In the genomic region with DNA sequence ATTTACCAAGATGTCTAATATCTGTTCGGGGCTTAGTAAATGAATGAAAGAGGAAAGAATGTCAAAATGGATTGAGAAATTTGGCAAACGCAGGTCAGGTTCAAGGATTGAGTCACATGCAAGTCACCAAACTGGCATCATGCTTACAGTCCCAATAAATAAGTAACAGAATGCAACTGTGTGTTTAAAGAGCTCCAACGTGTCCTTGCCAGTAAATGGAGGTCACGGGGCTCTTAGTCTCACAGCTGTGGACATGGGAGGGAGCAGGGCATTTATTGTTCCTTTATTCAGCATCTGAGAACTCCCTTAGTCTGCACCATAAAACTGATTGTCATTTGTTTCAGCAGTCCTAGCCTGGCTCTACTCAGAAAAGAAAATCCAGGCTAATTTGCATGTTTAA, we compare ENCODE assay signal across 17 mouse cellular contexts.
DNase-seq lines count a peak whose midpoint lies in the region; ATAC-seq and TF ChIP-seq lines count a peak whose summit lies in the region.
"Had no signal": no experiment of that assay in that cellular context is flagged by ENCODE, and none has a peak within 500 bp of the region (broad histone marks: within the 10 kb centered on the region; RNA-seq: fewer than 3 reads in every experiment).

No protein-coding gene starts in this region.

- H3K27ac ChIP-seq in liver, adult 2 months (replicated peaks; ENCODE audit: insufficient read depth, low read depth, low read length) = no peak overlapping the region
- no peak overlapping the region for H3K27ac ChIP-seq in liver, embryonic 11.5 days (ENCODE audit: low read depth, low read length)
- H3K27ac ChIP-seq: embryonic facial prominence, embryonic 15.5 days; forebrain, embryonic 13.5 days; hindbrain, embryonic 10.5 days; liver, embryonic 12.5 days had no signal

- peak; percentile 23 to 79 for DNase-seq in adrenal gland, adult (ENCODE audit: inconsistent age in 2 of 2, low spot score in 1 of 2)
- DNase-seq in adrenal gland, adult 18-20 months (ENCODE audit: low spot score in 2 of 2) = no peak
- DNase-seq in liver, adult 2 months (ENCODE audit: extremely low read depth, low read depth, low spot score) = peak; percentile 99
- no peak for DNase-seq in liver, embryonic 11.5 days (ENCODE audit: low spot score)
- DNase-seq in kidney, adult 18-20 months = peak; percentile 33
- DNase-seq in kidney, postnatal 25 days = peak; percentile 55 to 72
- no peak for DNase-seq in right cerebral cortex, postnatal 36 days (ENCODE audit: low spot score in 2 of 2)
- DNase-seq in urinary bladder, postnatal 25 days (ENCODE audit: low spot score) = no peak
- DNase-seq: retina, postnatal 1 day; thymus, postnatal 25 days had no signal

- no peaks in the 10 kb centered on the region for H3K27me3 ChIP-seq in liver, adult 2 months (ENCODE audit: control insufficient read depth, insufficient read depth, low read length)
- no peaks in the 10 kb centered on the region for H3K27me3 ChIP-seq in liver, embryonic 11.5 days (replicated peaks; ENCODE audit: control insufficient read depth, insufficient read depth, low read length)
- H3K27me3 ChIP-seq: CH12.LX; embryonic facial prominence, embryonic 15.5 days; liver, embryonic 12.5 days had no signal

- no peak for ATAC-seq in liver, embryonic 11.5 days (replicated peaks; ENCODE audit: low FRiP score)
- ATAC-seq: activated CD4-positive, CD25-positive, alpha-beta regulatory T cell, adult 4 months; forebrain, embryonic 13.5 days; inflammation-experienced regulatory T-cells, adult 6 months; liver, embryonic 12.5 days had no signal

- no peak for TF ChIP-seq CTCF in liver, adult 2 months (IDR thresholded peaks at IDR 0.05; ENCODE audit: low read depth, low read length)

- H3K4me3 ChIP-seq in liver, adult 2 months (ENCODE audit: insufficient read depth, low read depth, low read length) = no peak overlapping the region
- no peak overlapping the region for H3K4me3 ChIP-seq in liver, embryonic 11.5 days (ENCODE audit: low read depth, low read length)
- H3K4me3 ChIP-seq: embryonic facial prominence, embryonic 15.5 days; forebrain, embryonic 13.5 days; hindbrain, embryonic 10.5 days; liver, embryonic 12.5 days had no signal

- no peaks in the 10 kb centered on the region for H3K79me2 ChIP-seq in liver, adult 2 months (ENCODE audit: control insufficient read depth, insufficient read depth, low read length)

- 11% methylated on average over 4 of the region's 4 CpGs for WGBS in liver, adult 2 months
- WGBS in liver, embryonic 11.5 days = 66% methylated on average over 4 of the region's 4 CpGs

- no peaks in the 10 kb centered on the region for H3K36me3 ChIP-seq in liver, adult 2 months (ENCODE audit: control insufficient read depth, insufficient read depth, low read length)
- no peaks in the 10 kb centered on the region for H3K36me3 ChIP-seq in liver, embryonic 11.5 days (ENCODE audit: control insufficient read depth, insufficient read depth, low read length)
- H3K36me3 ChIP-seq: embryonic facial prominence, embryonic 15.5 days; hindbrain, embryonic 10.5 days; liver, embryonic 12.5 days had no signal

- no peak overlapping the region for H3K9ac ChIP-seq in liver, adult 2 months (ENCODE audit: low read depth, low read length)
- no peak overlapping the region for H3K9ac ChIP-seq in liver, embryonic 11.5 days (ENCODE audit: low read depth, low read length)
- H3K9ac ChIP-seq: embryonic facial prominence, embryonic 15.5 days; forebrain, embryonic 13.5 days; liver, embryonic 12.5 days had no signal

- TF ChIP-seq POLR2A in liver, adult 2 months (IDR thresholded peaks at IDR 0.05; ENCODE audit: extremely low read depth, insufficient read depth, low read length) = no peak

- no peak overlapping the region for H3K4me2 ChIP-seq in liver, embryonic 11.5 days
- H3K4me2 ChIP-seq: embryonic facial prominence, embryonic 15.5 days; forebrain, embryonic 13.5 days; liver, embryonic 12.5 days had no signal

- peaks cover 6% of the 10 kb centered on the region; the same call in 1 of the 2 replicates for H3K4me1 ChIP-seq in liver, adult 2 months (ENCODE audit: control insufficient read depth, insufficient read depth, low read length)
- no peaks in the 10 kb centered on the region for H3K4me1 ChIP-seq in liver, embryonic 11.5 days (replicated peaks; ENCODE audit: control insufficient read depth, insufficient read depth, low read length)
- H3K4me1 ChIP-seq: embryonic facial prominence, embryonic 15.5 days; forebrain, embryonic 13.5 days; hindbrain, embryonic 10.5 days; liver, embryonic 12.5 days had no signal

- no peaks in the 10 kb centered on the region for H3K9me3 ChIP-seq in liver, embryonic 11.5 days (ENCODE audit: control insufficient read depth, low read length)
- H3K9me3 ChIP-seq: embryonic facial prominence, embryonic 15.5 days; forebrain, embryonic 13.5 days; hindbrain, embryonic 10.5 days; liver, embryonic 12.5 days had no signal

Comparison
In these comparisons a context has a peak if more than half of its experiments do, and no peak if none do; other contexts are left out.
1. DNase-seq: peak in adrenal gland, adult (2 of 2), liver, adult 2 months (single experiment), kidney, adult 18-20 months (single experiment) and kidney, postnatal 25 days (2 of 2); none in adrenal gland, adult 18-20 months (0 of 2), liver, embryonic 11.5 days (single experiment), right cerebral cortex, postnatal 36 days (0 of 2) and urinary bladder, postnatal 25 days (single experiment).